Mouse (Mus musculus) liver, embryonic 15.5 days (tissue): Measurements from ENCODE around the gene Cenpe. TPM values are rescaled to one million over a fixed set of nuclear protein-coding genes. Genes with fewer than 3 reads are reported as not detected.

ENCODE experiments used
- ATAC-seq: fragments of 200-750 bp; cut with Nextera tagmentation; 2 replicates; pipeline ENCODE4 v1.8.0; 2017; ENCODE audit warnings: moderate number of reproducible peaks, mild to moderate bottlenecking, moderate library complexity; ENCODE audit not compliant: insufficient read depth
- H3K27ac ChIP-seq: fragments of 300-500 bp; sonication (generic); replicated peaks from 2 replicates; pipeline ENCODE4 v1.5.1; 2015; ENCODE audit warnings: mild to moderate bottlenecking, inconsistent platforms
- H3K27me3 ChIP-seq: fragments of 300-500 bp; sonication (generic); 2 replicates; pipeline ENCODE4 v1.6.1; 2015; ENCODE audit warnings: mild to moderate bottlenecking, inconsistent platforms
- H3K36me3 ChIP-seq: fragments of 300-500 bp; sonication (generic); replicated peaks from 2 replicates; pipeline ENCODE4 v1.6.1; 2015; ENCODE audit warnings: moderate library complexity, mild to moderate bottlenecking, inconsistent platforms
- H3K4me1 ChIP-seq: fragments of 300-500 bp; sonication (generic); replicated peaks from 2 replicates; pipeline ENCODE4 v1.6.1; 2015; ENCODE audit warnings: inconsistent platforms
- H3K4me2 ChIP-seq: fragments of 300-500 bp; sonication (generic); 2 replicates; pipeline ENCODE4 v1.6.1; 2015; ENCODE audit warnings: moderate library complexity, mild to moderate bottlenecking, inconsistent platforms
- H3K4me3 ChIP-seq: fragments of 300-500 bp; sonication (generic); replicated peaks from 2 replicates; pipeline ENCODE4 v1.5.1; 2015; ENCODE audit warnings: mild to moderate bottlenecking, inconsistent platforms
- H3K9ac ChIP-seq: fragments of 300-500 bp; sonication (generic); 2 replicates; pipeline ENCODE4 v1.6.1; 2015; ENCODE audit warnings: moderate library complexity, mild to moderate bottlenecking, inconsistent platforms
- H3K9me3 ChIP-seq: fragments of 300-500 bp; sonication (generic); replicated peaks from 2 replicates; pipeline ENCODE4 v1.6.1; 2016; ENCODE audit warnings: inconsistent platforms
- WGBS: fragments of 180-500 bp; shearing (Covaris S2); methylation state at CpG from one replicate; pipeline ENCODE4 v1.1.7; 2015; ENCODE audit warnings: mixed read lengths; ENCODE audit not compliant: insufficient replicate concordance; 5-methylcytosine and 5-hydroxymethylcytosine counted together
- polyA plus RNA-seq: library from polyadenylated mRNA; unstranded; fragments of >200 nt; fragmentation: Nextera tagmentation; extraction: Ambion mirVana; gene quantifications from 2 replicates; pipeline ENCODE4 v1.2.1, GENCODE M21; 2015

The Cenpe gene
- polyA plus RNA-seq, 1 experiment from 2014 or later = 18.1 TPM

GRCm38 (mm10) chr3:135281701-135282100, 69.4 kb downstream of the Cenpe start:
- Histone ChIP-seq H3K4me1 (no peaks in the 10 kb centered on the region), H3K36me3 (no peaks in the 10 kb centered on the region), H3K9me3 (no peaks in the 10 kb centered on the region), H3K4me3 (no peak overlapping the region), H3K4me2 (no peak overlapping the region), H3K27ac (no peak overlapping the region), H3K27me3 (no peaks in the 10 kb centered on the region), H3K9ac (no peak overlapping the region)
- ATAC-seq = no peak
- WGBS = 68% methylated on average over 8 of the region's 8 CpGs

GRCm38 (mm10) chr3:135285256-135285655, 72.9 kb downstream of the Cenpe start:
- no peaks in the 10 kb centered on the region for H3K9me3 ChIP-seq
- H3K27me3 ChIP-seq = no peaks in the 10 kb centered on the region
- no peak for ATAC-seq
- no peak overlapping the region for H3K9ac ChIP-seq
- no peak overlapping the region for H3K4me3 ChIP-seq
- H3K4me1 ChIP-seq = no peaks in the 10 kb centered on the region
- no peaks in the 10 kb centered on the region for H3K36me3 ChIP-seq
- WGBS = 80% methylated on average over 11 of the region's 11 CpGs
- no peak overlapping the region for H3K27ac ChIP-seq
- H3K4me2 ChIP-seq = no peak overlapping the region

- whole genome bisulfite sequencing = 65% methylated on average over 3 of the region's 3 CpGs
- no peak overlapping the region for H3K4me2 ChIP-seq
- H3K27me3 ChIP-seq = no peaks in the 10 kb centered on the region
- no peak for ATAC-seq
- H3K4me3 ChIP-seq = no peak overlapping the region
- no peaks in the 10 kb centered on the region for H3K36me3 ChIP-seq
- H3K4me1 ChIP-seq = no peaks in the 10 kb centered on the region
- H3K9me3 ChIP-seq = no peaks in the 10 kb centered on the region
- H3K27ac ChIP-seq = no peak overlapping the region
- no peak overlapping the region for H3K9ac ChIP-seq
Measured at GRCm38 (mm10) chr3:135285807-135286206, 73.5 kb downstream of the Cenpe start.

- no peak overlapping the region for H3K4me2 ChIP-seq
- WGBS = 65% methylated on average over 8 of the region's 8 CpGs
- H3K9ac ChIP-seq = no peak overlapping the region
- peak; percentile 18; the same call in 1 of the 2 replicates for ATAC-seq
- no peaks in the 10 kb centered on the region for H3K9me3 ChIP-seq
- H3K4me3 ChIP-seq = no peak overlapping the region
- no peaks in the 10 kb centered on the region for H3K4me1 ChIP-seq
- no peaks in the 10 kb centered on the region for H3K36me3 ChIP-seq
- H3K27me3 ChIP-seq = no peaks in the 10 kb centered on the region
- H3K27ac ChIP-seq = no peak overlapping the region
Measured at GRCm38 (mm10) chr3:135288138-135288750, 75.9 kb downstream of the Cenpe start.

- Histone ChIP-seq H3K4me2 (no peak overlapping the region), H3K4me3 (no peak overlapping the region), H3K27me3 (no peaks in the 10 kb centered on the region), H3K27ac (no peak overlapping the region), H3K36me3 (no peaks in the 10 kb centered on the region), H3K9ac (no peak overlapping the region), H3K9me3 (no peaks in the 10 kb centered on the region), H3K4me1 (no peaks in the 10 kb centered on the region)
- no peak for ATAC-seq
- 74% methylated on average over 1 of the region's 1 CpGs for WGBS
Measured at GRCm38 (mm10) chr3:135289148-135289547, 76.8 kb downstream of the Cenpe start.

GRCm38 (mm10) chr3:135290249-135290894, 78.0 kb downstream of the Cenpe start:
- Histone ChIP-seq H3K9ac (no peak overlapping the region), H3K27ac (no peak overlapping the region), H3K36me3 (no peaks in the 10 kb centered on the region), H3K4me3 (no peak overlapping the region), H3K9me3 (no peaks in the 10 kb centered on the region), H3K27me3 (no peaks in the 10 kb centered on the region), H3K4me2 (no peak overlapping the region), H3K4me1 (no peaks in the 10 kb centered on the region)
- no peak; the same call in 1 of the 2 replicates for ATAC-seq
- 92% methylated on average over 7 of the region's 7 CpGs for WGBS

GRCm38 (mm10) chr3:135293703-135294102, 81.4 kb downstream of the Cenpe start:
- H3K27me3 ChIP-seq = no peaks in the 10 kb centered on the region
- H3K9ac ChIP-seq = no peak overlapping the region
- H3K4me2 ChIP-seq = no peak overlapping the region
- H3K27ac ChIP-seq = no peak overlapping the region
- ATAC-seq = no peak
- no peaks in the 10 kb centered on the region for H3K36me3 ChIP-seq
- no peaks in the 10 kb centered on the region for H3K9me3 ChIP-seq
- no peaks in the 10 kb centered on the region for H3K4me1 ChIP-seq
- 53% methylated on average over 7 of the region's 7 CpGs for WGBS
- H3K4me3 ChIP-seq = no peak overlapping the region

GRCm38 (mm10) chr3:135295559-135295958, 83.2 kb downstream of the Cenpe start:
- H3K4me3 ChIP-seq = no peak overlapping the region
- no peak overlapping the region for H3K27ac ChIP-seq
- no peaks in the 10 kb centered on the region for H3K9me3 ChIP-seq
- 71% methylated on average over 1 of the region's 1 CpGs for WGBS
- ATAC-seq = no peak
- H3K9ac ChIP-seq = no peak overlapping the region
- no peaks in the 10 kb centered on the region for H3K36me3 ChIP-seq
- H3K27me3 ChIP-seq = no peaks in the 10 kb centered on the region
- no peak overlapping the region for H3K4me2 ChIP-seq
- H3K4me1 ChIP-seq = no peaks in the 10 kb centered on the region

- H3K9ac ChIP-seq = no peak overlapping the region
- 43% methylated on average over 3 of the region's 3 CpGs for WGBS
- no peak for ATAC-seq
Measured at GRCm38 (mm10) chr3:135298560-135298959, 86.2 kb downstream of the Cenpe start.

GRCm38 (mm10) chr3:135300081-135300480, 87.7 kb downstream of the Cenpe start:
- Histone ChIP-seq H3K4me1 (no peaks in the 10 kb centered on the region), H3K4me3 (no peak overlapping the region), H3K4me2 (no peak overlapping the region), H3K9me3 (no peaks in the 10 kb centered on the region), H3K9ac (no peak overlapping the region), H3K27me3 (no peaks in the 10 kb centered on the region), H3K27ac (no peak overlapping the region), H3K36me3 (no peaks in the 10 kb centered on the region)
- ATAC-seq = no peak
- 35% methylated on average over 6 of the region's 6 CpGs for WGBS

More at GRCm38 (mm10) chr3:135298560-135298959, 86.2 kb downstream of the Cenpe start:
- no peak overlapping the region for H3K4me3 ChIP-seq
- H3K9me3 ChIP-seq = no peaks in the 10 kb centered on the region
- H3K4me1 ChIP-seq = no peaks in the 10 kb centered on the region
- H3K27me3 ChIP-seq = no peaks in the 10 kb centered on the region
- no peak overlapping the region for H3K27ac ChIP-seq
- no peaks in the 10 kb centered on the region for H3K36me3 ChIP-seq
- no peak overlapping the region for H3K4me2 ChIP-seq

GRCm38 (mm10) chr3:135304060-135304459, 91.7 kb downstream of the Cenpe start:
- WGBS = 47% methylated on average over 6 of the region's 6 CpGs
- peaks cover 3% of the 10 kb centered on the region; the same call in 1 of the 2 replicates for H3K27me3 ChIP-seq
- H3K36me3 ChIP-seq = no peaks in the 10 kb centered on the region
- H3K4me1 ChIP-seq = peaks cover 11% of the 10 kb centered on the region; the same call in 1 of the 2 replicates
- H3K9me3 ChIP-seq = no peaks in the 10 kb centered on the region
- no peak overlapping the region for H3K9ac ChIP-seq
- no peak overlapping the region for H3K4me3 ChIP-seq
- H3K27ac ChIP-seq = no peak overlapping the region
- no peak for ATAC-seq
- no peak overlapping the region for H3K4me2 ChIP-seq
